Mouse (Mus musculus) lung, postnatal 0 days (tissue): ENCODE results near the gene Lrmda. TPM values are rescaled to one million over a fixed set of nuclear protein-coding genes. Genes with fewer than 3 reads are reported as not detected.

Experiments
- ATAC-seq: fragments of 200-750 bp; cut with Nextera tagmentation; 2 replicates; pipeline ENCODE4 v1.8.0; 2017; ENCODE audit warnings: moderate library complexity
- DNase-seq: peaks from one replicate; pipeline ENCODE4 v3.0.0-alpha.2; 2016; ENCODE audit warnings: low spot score
- H3K27ac ChIP-seq: fragments of 300-500 bp; sonication (generic); 2 replicates; pipeline ENCODE4 v1.5.1; 2014; ENCODE audit warnings: antibody characterized with exemption, mild to moderate bottlenecking, low read length, mixed read lengths
- H3K27me3 ChIP-seq: fragments of 300-500 bp; sonication (generic); replicated peaks from 2 replicates; pipeline ENCODE4 v1.6.1; 2014; ENCODE audit warnings: low read length, mixed read lengths; ENCODE audit not compliant: insufficient read depth
- H3K36me3 ChIP-seq: fragments of 300-500 bp; sonication (generic); 2 replicates; pipeline ENCODE4 v1.6.1; 2014; ENCODE audit warnings: low read length, mixed read lengths; ENCODE audit not compliant: insufficient read depth
- H3K4me1 ChIP-seq: fragments of 300-500 bp; sonication (generic); 2 replicates; pipeline ENCODE4 v1.6.1; 2014; ENCODE audit warnings: antibody characterized with exemption, low read depth, low read length, mixed read lengths; ENCODE audit not compliant: insufficient read depth
- H3K4me2 ChIP-seq: fragments of 300-500 bp; sonication (generic); replicated peaks from 2 replicates; pipeline ENCODE4 v1.6.1; 2014; ENCODE audit warnings: low read depth, mild to moderate bottlenecking, low read length, moderate library complexity, mixed read lengths
- H3K4me3 ChIP-seq: fragments of 300-500 bp; sonication (generic); 2 replicates; pipeline ENCODE4 v1.5.1; 2014; ENCODE audit warnings: low read depth, low read length
- H3K9ac ChIP-seq: fragments of 300-500 bp; sonication (generic); replicated peaks from 2 replicates; pipeline ENCODE4 v1.6.1; 2014; ENCODE audit warnings: low read depth, mild to moderate bottlenecking
- H3K9me3 ChIP-seq: fragments of 300-500 bp; sonication (generic); 2 replicates; pipeline ENCODE4 v1.6.1; 2016; ENCODE audit warnings: low read length, mixed read lengths
- CTCF ChIP-seq: IDR thresholded peaks from 2 replicates; pipeline ENCODE4 v1.5.1; 2016; ENCODE audit warnings: antibody characterized with exemption, mild to moderate bottlenecking
- EP300 ChIP-seq: IDR thresholded peaks from 2 replicates; pipeline ENCODE4 v1.6.1; 2016; ENCODE audit warnings: antibody characterized with exemption, mild to moderate bottlenecking, control low read depth
- WGBS: fragments of 180-500 bp; shearing (Covaris S2); extraction: QIAGEN DNeasy Blood & Tissue Kit; methylation state at CpG from one replicate; pipeline ENCODE4 v1.1.7; 2014; 5-methylcytosine and 5-hydroxymethylcytosine counted together
- polyA plus RNA-seq: library from polyadenylated mRNA; unstranded; fragments of >200 nt; fragmentation: Nextera tagmentation; extraction: Ambion mirVana; gene quantifications from 2 replicates; pipeline ENCODE4 v1.2.1, GENCODE M21; 2015

Gene Lrmda
- polyA plus RNA-seq, 1 experiment from 2014 or later, result 0.86 TPM

DNA sequence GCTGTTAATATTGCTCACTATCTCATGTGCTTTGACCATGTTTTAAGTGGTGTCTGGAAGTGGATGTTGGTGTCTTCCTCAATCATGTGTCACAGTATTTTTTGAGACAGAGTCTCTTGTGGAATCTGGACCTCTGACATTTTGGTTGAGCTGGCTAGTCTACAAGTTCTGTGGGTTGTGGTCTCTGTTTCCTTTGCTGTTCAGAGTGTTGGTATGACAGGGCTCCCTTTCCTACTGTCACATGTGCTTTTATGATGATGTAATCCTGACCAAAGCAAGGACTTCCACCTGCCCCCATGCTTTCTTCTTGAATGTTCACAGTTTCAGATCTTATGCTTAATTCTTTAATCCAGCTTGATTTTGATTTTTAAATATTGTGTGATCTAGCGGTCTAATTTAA is 879.8 kb downstream of the Lrmda start:
- Histone ChIP-seq H3K9me3 (no peaks in the 10 kb centered on the region), H3K9ac (no peak overlapping the region), H3K4me3 (no peak overlapping the region), H3K27ac (no peak overlapping the region), H3K4me2 (no peak overlapping the region), H3K27me3 (no peaks in the 10 kb centered on the region), H3K36me3 (no peaks in the 10 kb centered on the region), H3K4me1 (no peaks in the 10 kb centered on the region)
- 97% methylated on average over 1 of the region's 1 CpGs for WGBS
- DNase-seq (no peak), ATAC-seq (no peak)
- TF ChIP-seq EP300, result no peak
- TF ChIP-seq CTCF, result no peak

DNA sequence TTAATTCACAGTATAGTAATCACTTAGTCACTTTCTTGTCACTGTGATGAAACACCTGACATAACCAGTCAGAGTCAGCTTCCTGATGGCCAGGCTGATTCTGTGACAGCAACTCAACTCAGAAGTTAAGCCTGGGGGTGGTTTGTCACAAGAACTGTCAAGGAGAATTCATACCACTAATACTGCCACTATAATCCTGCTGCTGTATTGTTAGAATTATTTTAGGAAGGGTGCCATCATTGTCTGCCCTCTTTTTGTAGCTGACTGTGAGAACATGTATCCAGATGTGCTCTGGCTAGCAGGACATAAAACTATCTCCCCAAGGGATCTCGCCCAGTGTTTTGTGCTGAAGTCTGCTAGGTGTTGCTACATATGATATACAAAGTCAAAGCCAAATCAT is 882.6 kb downstream of the Lrmda start:
- no peak overlapping the region for H3K9ac ChIP-seq
- TF ChIP-seq CTCF (no peak), EP300 (no peak)
- no peak overlapping the region for H3K4me2 ChIP-seq
- H3K27ac ChIP-seq, result no peak overlapping the region
- 92% methylated on average over 1 of the region's 1 CpGs for WGBS
- DNase-seq, result no peak
- H3K36me3 ChIP-seq, result no peaks in the 10 kb centered on the region
- no peak for ATAC-seq
- no peaks in the 10 kb centered on the region for H3K4me1 ChIP-seq
- no peaks in the 10 kb centered on the region for H3K9me3 ChIP-seq
- no peak overlapping the region for H3K4me3 ChIP-seq
- H3K27me3 ChIP-seq, result no peaks in the 10 kb centered on the region

DNA sequence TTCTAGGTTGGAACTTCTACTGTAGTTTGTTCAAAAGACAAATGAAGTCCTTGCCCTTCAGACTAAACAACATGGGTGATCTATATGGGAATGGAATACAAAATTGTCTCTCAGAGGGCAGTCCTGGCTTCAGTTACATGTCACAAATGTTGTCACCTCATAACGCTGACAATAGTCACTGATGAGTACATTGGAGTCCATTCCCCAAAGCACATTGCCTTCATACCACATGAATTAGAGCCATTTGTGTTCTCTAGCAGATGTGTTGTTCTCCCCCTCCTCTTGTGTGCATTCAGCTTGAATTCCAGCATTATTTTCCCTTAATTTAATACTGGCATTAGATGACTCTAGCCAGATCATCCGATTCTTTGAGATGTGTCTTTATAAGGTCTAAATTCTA is 883.4 kb downstream of the Lrmda start:
- TF ChIP-seq EP300 (no peak), CTCF (no peak)
- H3K9me3 ChIP-seq, result no peaks in the 10 kb centered on the region

DNA sequence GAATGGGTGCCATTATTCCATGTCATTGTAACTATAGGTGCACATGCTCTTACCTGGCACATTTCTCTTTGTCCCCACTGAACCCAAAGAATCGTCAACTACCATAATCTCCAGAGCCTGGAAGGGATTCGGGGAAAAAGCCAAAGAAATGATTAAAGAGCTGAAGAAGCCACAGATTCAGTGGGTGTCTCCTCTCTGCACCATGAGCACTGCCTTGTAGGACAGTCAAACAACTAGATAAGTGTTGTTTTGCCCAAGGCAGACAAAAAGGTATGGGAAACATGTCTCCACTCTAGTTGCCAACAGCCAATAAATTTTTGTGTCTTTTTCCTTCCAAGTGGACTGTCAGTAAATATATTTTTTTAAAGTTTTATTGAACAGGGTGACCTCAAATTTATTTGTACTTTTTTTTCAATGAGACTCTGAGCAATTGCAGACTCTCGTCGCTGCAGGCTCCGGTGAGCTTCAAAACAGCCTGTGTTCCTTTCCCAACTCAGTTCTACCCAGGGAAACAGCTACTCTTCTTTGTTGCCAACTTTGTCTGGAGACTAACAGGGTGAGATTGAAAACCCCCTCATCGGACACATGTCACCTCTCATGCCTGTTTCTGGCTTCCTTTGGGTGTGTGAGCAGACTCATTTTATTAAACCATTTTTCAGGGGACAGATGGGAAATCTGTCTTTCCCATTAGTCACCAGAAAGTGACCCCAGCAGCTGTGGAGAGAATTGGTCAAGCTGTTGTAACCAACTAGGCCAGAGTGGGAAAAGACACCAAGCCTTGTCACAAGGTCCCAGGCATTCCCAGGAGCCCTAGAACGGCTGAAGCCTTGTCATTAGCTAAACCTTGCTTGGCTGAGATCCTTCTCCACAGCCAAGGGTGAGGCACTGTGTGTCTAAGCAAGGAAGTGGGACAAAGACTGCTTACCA is 886.5 kb downstream of the Lrmda start:
- peak; percentile 86 for DNase-seq
- TF ChIP-seq EP300 (peak; percentile 72), CTCF (no peak)
- ATAC-seq, result peak; percentile 71
- Histone ChIP-seq H3K4me1 (no peaks in the 10 kb centered on the region), H3K27ac (no peak overlapping the region), H3K4me3 (no peak overlapping the region), H3K36me3 (no peaks in the 10 kb centered on the region), H3K27me3 (no peaks in the 10 kb centered on the region), H3K4me2 (no peak overlapping the region), H3K9me3 (no peaks in the 10 kb centered on the region), H3K9ac (no peak overlapping the region)
- WGBS, result 54% methylated on average over 7 of the region's 7 CpGs

More for the DNA sequence above, 883.4 kb downstream of the Lrmda start:
- Histone ChIP-seq H3K27ac (no peak overlapping the region), H3K36me3 (no peaks in the 10 kb centered on the region), H3K4me3 (no peak overlapping the region), H3K4me2 (no peak overlapping the region), H3K9ac (no peak overlapping the region), H3K27me3 (no peaks in the 10 kb centered on the region), H3K4me1 (no peaks in the 10 kb centered on the region)
- WGBS, result 84% methylated on average over 2 of the region's 2 CpGs
- ATAC-seq (no peak), DNase-seq (no peak)

DNA sequence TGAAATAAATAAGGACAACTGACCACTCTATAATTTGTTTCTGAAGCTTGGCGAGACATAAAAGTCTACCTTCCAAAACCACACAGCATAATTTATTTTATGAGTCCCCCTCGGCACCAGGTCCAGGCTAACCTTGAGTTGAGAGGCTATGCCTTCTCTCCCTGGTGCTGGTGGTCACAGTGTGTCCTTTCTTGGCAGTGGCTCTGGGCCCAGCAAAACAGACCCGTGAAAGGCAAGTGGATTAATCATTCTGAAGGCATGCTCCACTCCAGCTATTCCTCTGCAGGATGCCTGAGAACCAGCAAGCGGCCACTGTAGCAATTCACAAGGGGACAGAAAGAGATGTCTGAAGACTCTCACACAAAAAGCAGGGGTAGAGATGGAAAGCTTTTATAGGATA is 887.2 kb downstream of the Lrmda start:
- H3K9ac ChIP-seq, result no peak overlapping the region
- H3K4me1 ChIP-seq, result no peaks in the 10 kb centered on the region
- no peak overlapping the region for H3K4me3 ChIP-seq
- DNase-seq (no peak), ATAC-seq (peak; percentile 42)
- 57% methylated on average over 4 of the region's 4 CpGs for WGBS
- no peak overlapping the region for H3K4me2 ChIP-seq
- H3K36me3 ChIP-seq, result no peaks in the 10 kb centered on the region
- no peaks in the 10 kb centered on the region for H3K27me3 ChIP-seq
- H3K27ac ChIP-seq, result no peak overlapping the region
- no peaks in the 10 kb centered on the region for H3K9me3 ChIP-seq
- no peak for TF ChIP-seq EP300
- TF ChIP-seq CTCF, result no peak

DNA sequence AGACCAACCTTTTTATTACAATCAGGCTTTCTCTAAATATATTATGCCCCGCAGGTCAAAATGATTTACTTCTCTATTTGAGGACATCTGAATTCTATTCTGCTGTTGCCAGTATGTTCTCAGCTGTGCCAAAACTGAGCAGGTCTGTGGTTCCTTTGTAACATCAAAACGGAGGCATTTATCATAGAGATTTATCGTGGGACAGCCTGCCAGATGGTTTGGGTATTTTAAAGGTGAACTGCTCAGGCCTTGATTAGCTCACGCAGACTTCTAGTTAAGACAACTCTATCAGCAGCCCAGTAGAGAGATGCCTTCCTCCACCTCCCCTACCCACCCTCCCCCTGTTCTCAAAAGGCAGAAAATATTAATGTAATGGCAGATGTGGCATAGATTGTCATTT is 887.7 kb downstream of the Lrmda start:
- TF ChIP-seq CTCF (no peak), EP300 (no peak)
- Histone ChIP-seq H3K4me3 (no peak overlapping the region), H3K4me2 (no peak overlapping the region), H3K9me3 (no peaks in the 10 kb centered on the region), H3K36me3 (no peaks in the 10 kb centered on the region), H3K27me3 (no peaks in the 10 kb centered on the region), H3K4me1 (no peaks in the 10 kb centered on the region), H3K27ac (no peak overlapping the region), H3K9ac (no peak overlapping the region)
- DNase-seq (no peak), ATAC-seq (no peak)
- WGBS, result 73% methylated on average over 4 of the region's 4 CpGs
